Mouse (Mus musculus): ENCODE results near the gene Adarb2. TPM values are rescaled to one million over a fixed set of nuclear protein-coding genes. Genes with fewer than 3 reads are reported as not detected.

Gene Adarb2
- total and polyA plus RNA-seq, 3 experiments = not detected

DNA sequence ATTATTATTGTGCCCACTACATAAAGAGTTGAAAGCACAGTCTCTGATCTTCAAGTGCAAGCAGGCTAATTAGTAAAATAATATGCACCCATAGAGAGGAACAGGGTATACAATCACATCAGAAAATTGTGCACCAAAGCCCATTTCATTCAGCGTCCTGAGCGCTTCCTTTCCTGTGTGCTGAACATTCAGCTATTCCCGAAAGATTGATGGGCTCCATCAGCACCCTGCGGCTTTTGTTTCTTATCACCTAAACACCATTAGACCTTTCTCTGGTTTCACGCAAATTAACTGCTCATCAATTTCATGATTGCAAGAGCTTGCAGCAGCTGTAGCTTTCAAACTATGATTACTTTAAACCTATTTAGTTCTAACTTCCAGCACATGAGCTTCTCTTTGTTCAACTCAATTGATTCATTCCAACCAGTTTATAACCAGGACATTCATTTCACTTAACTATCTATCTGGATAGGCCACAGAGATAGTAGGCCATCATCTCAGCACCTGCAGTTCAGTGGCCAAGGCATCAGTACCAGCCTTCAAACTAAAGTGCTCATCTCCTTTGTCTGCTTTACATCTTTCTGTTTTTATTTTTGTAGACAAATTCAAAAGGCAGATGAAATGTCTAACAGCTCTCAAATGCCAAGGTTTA is 45.5 kb downstream of the Adarb2 start:
- dilution Hi-C loops (cut with MboI; ENCODE audit: extremely low pct_ligation_motif_present, extremely low pct_unique_long_range_greater_than_20kb, low sequenced_read_pairs) = no loop called here

DNA sequence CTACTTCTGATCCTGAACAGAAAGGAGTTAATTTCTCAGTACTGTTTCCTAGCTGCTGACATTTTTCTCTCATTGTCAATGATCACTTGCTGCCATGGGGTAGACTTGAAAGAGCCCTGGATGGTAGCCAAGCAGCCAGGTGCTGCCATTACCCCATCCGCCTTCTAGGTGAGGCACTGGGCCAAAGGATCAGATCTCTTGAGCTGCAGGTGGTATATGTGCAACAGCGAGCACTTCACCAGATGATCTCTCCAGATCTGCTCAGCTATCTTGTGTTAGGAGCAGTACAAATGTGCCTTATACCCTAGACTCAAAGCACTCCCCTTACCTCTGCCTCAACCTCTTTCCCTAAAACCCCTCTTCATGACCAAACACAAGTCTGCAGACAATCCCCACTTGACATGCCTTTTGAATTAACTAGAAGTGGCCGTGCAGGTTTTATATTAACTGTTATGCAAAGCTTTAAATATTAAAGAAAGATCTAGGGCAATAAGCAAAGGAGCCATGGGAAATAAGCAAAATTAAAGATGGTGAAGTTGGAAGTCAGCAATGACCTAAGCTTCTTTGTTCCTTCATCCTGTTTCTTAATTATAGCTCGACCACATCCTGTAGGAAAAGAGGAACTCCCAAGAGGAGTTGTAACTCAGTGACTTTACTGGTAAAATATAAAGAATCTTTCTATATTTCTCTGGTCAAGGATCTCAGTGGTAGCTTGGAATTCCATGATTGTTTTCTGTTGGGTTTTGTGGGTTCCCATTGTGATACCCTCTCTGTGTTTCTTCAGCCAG is 69.7 kb downstream of the Adarb2 start:
- no peak overlapping the region for H3K4me2 ChIP-seq (ENCODE audit: insufficient read depth, low read depth, poor library complexity, severe bottlenecking)
- H3K9me3 ChIP-seq (replicated peaks; ENCODE audit: low read length) = no peaks in the 10 kb centered on the region
- no peak overlapping the region for H3K27ac ChIP-seq (ENCODE audit: insufficient read depth, low read depth)
- no peaks in the 10 kb centered on the region for H3K27me3 ChIP-seq (replicated peaks)
- TF ChIP-seq JUN (IDR thresholded peaks at IDR 0.05; ENCODE audit: insufficient read depth, low read depth, low read length) (no peak), SIN3A (IDR thresholded peaks at IDR 0.05; ENCODE audit: low read length) (no peak), ELF1 (IDR thresholded peaks at IDR 0.05; ENCODE audit: low read depth, low read length) (no peak), MAFK (IDR thresholded peaks at IDR 0.05; ENCODE audit: insufficient replicate concordance, low read length) (no peak)
- no peak for DNase-seq (ENCODE audit: extremely low read depth)
- H3K79me2 ChIP-seq (replicated peaks; ENCODE audit: control insufficient read depth, extremely low read depth, insufficient read depth, poor library complexity, severe bottlenecking) = no peaks in the 10 kb centered on the region
- no peaks in the 10 kb centered on the region for H3K4me1 ChIP-seq (ENCODE audit: control insufficient read depth in 1 of 2, insufficient read depth in 2 of 2)
- H3K36me3 ChIP-seq (replicated peaks in 1 of 2; ENCODE audit: control insufficient read depth in 1 of 2, insufficient read depth in 1 of 2, low read length in 1 of 2) = no peaks in the 10 kb centered on the region
- in situ Hi-C loops (cut with MboI; ENCODE audit: low pct_ligation_motif_present, low pct_unique_long_range_greater_than_20kb, low sequenced_read_pairs) = no loop called here
- no peak overlapping the region for H3K9ac ChIP-seq (ENCODE audit: insufficient read depth, low read depth)
- dilution Hi-C loops (cut with MboI; ENCODE audit: extremely low pct_ligation_motif_present, extremely low pct_unique_long_range_greater_than_20kb, low sequenced_read_pairs) = no loop called here
- no peak overlapping the region for H3K4me3 ChIP-seq (replicated peaks in 1 of 3; ENCODE audit: low read depth in 2 of 3, low read length in 2 of 3, poor library complexity in 1 of 3)

More for the DNA sequence above, 45.5 kb downstream of the Adarb2 start:
- in situ Hi-C loops (cut with MboI; ENCODE audit: low pct_ligation_motif_present, low pct_unique_long_range_greater_than_20kb, low sequenced_read_pairs) = no loop called here
- Histone ChIP-seq H3K79me2 (replicated peaks; ENCODE audit: control insufficient read depth, extremely low read depth, insufficient read depth, poor library complexity, severe bottlenecking) (no peaks in the 10 kb centered on the region), H3K36me3 (replicated peaks in 1 of 2; ENCODE audit: control insufficient read depth in 1 of 2, insufficient read depth in 1 of 2, low read length in 1 of 2) (no peaks in the 10 kb centered on the region), H3K9me3 (replicated peaks; ENCODE audit: low read length) (no peaks in the 10 kb centered on the region), H3K4me2 (ENCODE audit: insufficient read depth, low read depth, poor library complexity, severe bottlenecking) (no peak overlapping the region), H3K27ac (ENCODE audit: insufficient read depth, low read depth) (no peak overlapping the region), H3K4me1 (ENCODE audit: control insufficient read depth in 1 of 2, insufficient read depth in 2 of 2) (no peaks in the 10 kb centered on the region), H3K27me3 (replicated peaks) (no peaks in the 10 kb centered on the region), H3K4me3 (replicated peaks in 1 of 3; ENCODE audit: low read depth in 2 of 3, low read length in 2 of 3, poor library complexity in 1 of 3) (no peak overlapping the region), H3K9ac (ENCODE audit: insufficient read depth, low read depth) (no peak overlapping the region)
- TF ChIP-seq MYC (IDR thresholded peaks at IDR 0.05; ENCODE audit: low read depth, low read length) (no peak), UBTF (IDR thresholded peaks at IDR 0.05; ENCODE audit: low read depth, low read length) (no peak), CTCF (conservative IDR thresholded peaks at IDR 0.05 in 1 of 2, IDR thresholded peaks at IDR 0.05 in 1 of 2; ENCODE audit: low read depth in 2 of 2, low read length in 2 of 2) (no peak), TBP (conservative IDR thresholded peaks at IDR 0.05; ENCODE audit: low read depth, low read length) (no peak), JUND (conservative IDR thresholded peaks at IDR 0.05; ENCODE audit: low read depth, low read length) (no peak)
- no peak for DNase-seq (ENCODE audit: extremely low read depth)

DNA sequence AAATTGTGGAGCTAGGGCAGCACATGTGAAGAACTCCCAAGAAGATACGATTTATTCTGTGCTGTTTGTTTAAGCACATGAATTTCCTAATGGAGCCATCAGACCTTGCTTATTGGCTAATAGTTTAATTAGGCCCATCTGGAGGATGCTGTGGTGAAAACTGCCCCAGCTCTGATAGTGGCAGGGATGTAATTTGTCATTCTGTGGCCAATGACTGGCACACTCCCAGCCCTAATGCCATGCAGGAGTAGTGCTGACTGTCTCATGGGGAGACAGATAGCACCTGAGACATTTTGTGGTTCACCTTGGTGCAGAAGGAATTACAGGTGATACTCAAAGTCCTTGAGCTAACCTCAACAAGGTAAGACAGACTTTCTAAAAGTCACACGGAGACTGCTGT is 80.5 kb downstream of the Adarb2 start:
- no peaks in the 10 kb centered on the region for H3K79me2 ChIP-seq (replicated peaks; ENCODE audit: control insufficient read depth, extremely low read depth, insufficient read depth, poor library complexity, severe bottlenecking)
- H3K27ac ChIP-seq (ENCODE audit: insufficient read depth, low read depth) = no peak overlapping the region
- no peak overlapping the region for H3K4me2 ChIP-seq (ENCODE audit: insufficient read depth, low read depth, poor library complexity, severe bottlenecking)
- H3K9ac ChIP-seq (ENCODE audit: insufficient read depth, low read depth) = no peak overlapping the region
- TF ChIP-seq BHLHE40 (IDR thresholded peaks at IDR 0.05; ENCODE audit: low read depth, low read length) (no peak), JUN (IDR thresholded peaks at IDR 0.05; ENCODE audit: insufficient read depth, low read depth, low read length) (no peak), RCOR1 (conservative IDR thresholded peaks at IDR 0.05; ENCODE audit: low read depth, low read length) (no peak), CHD2 (IDR thresholded peaks at IDR 0.05; ENCODE audit: low read length) (no peak), ZKSCAN1 (IDR thresholded peaks at IDR 0.05; ENCODE audit: borderline replicate concordance, low read depth, low read length) (no peak)
- H3K4me3 ChIP-seq (replicated peaks in 1 of 3; ENCODE audit: low read depth in 2 of 3, low read length in 2 of 3, poor library complexity in 1 of 3) = no peak overlapping the region
- in situ Hi-C loops (cut with MboI; ENCODE audit: low pct_ligation_motif_present, low pct_unique_long_range_greater_than_20kb, low sequenced_read_pairs) = no loop called here
- dilution Hi-C loops (cut with MboI; ENCODE audit: extremely low pct_ligation_motif_present, extremely low pct_unique_long_range_greater_than_20kb, low sequenced_read_pairs) = no loop called here
- no peaks in the 10 kb centered on the region for H3K9me3 ChIP-seq (replicated peaks; ENCODE audit: low read length)
- no peaks in the 10 kb centered on the region for H3K27me3 ChIP-seq (replicated peaks)
- H3K36me3 ChIP-seq (replicated peaks in 1 of 2; ENCODE audit: control insufficient read depth in 1 of 2, insufficient read depth in 1 of 2, low read length in 1 of 2) = no peaks in the 10 kb centered on the region
- DNase-seq (ENCODE audit: extremely low read depth) = no peak
- H3K4me1 ChIP-seq (ENCODE audit: control insufficient read depth in 1 of 2, insufficient read depth in 2 of 2) = no peaks in the 10 kb centered on the region
